ENCODE assay signal across 18 mouse cellular contexts in genomic region chr13:28660151-28660550, GRCm38 (mm10).
"Had no signal": no experiment of that assay in that cellular context is flagged by ENCODE, and none has a peak within 500 bp of the region (broad histone marks: within the 10 kb centered on the region; RNA-seq: fewer than 3 reads in every experiment).

No protein-coding gene starts in this region.

- H3K27ac ChIP-seq: limb, embryonic 10.5 days; limb, embryonic 13.5 days; liver, embryonic 12.5 days; liver, embryonic 15.5 days; lung, embryonic 15.5 days; midbrain, embryonic 12.5 days; midbrain, embryonic 15.5 days; neural tube, embryonic 13.5 days had no signal

- H3K4me2 ChIP-seq: limb, embryonic 13.5 days; liver, embryonic 12.5 days; liver, embryonic 15.5 days; lung, embryonic 15.5 days; midbrain, embryonic 12.5 days; midbrain, embryonic 15.5 days; neural tube, embryonic 13.5 days had no signal

- H3K4me1 ChIP-seq: liver, embryonic 15.5 days had no signal

- H3K9ac ChIP-seq: limb, embryonic 13.5 days; liver, embryonic 12.5 days; liver, embryonic 15.5 days; lung, embryonic 15.5 days; midbrain, embryonic 12.5 days; midbrain, embryonic 15.5 days; neural tube, embryonic 13.5 days had no signal

- ATAC-seq: liver, embryonic 12.5 days; midbrain, embryonic 15.5 days had no signal

- H3K27me3 ChIP-seq: limb, embryonic 13.5 days; liver, embryonic 12.5 days; liver, embryonic 15.5 days; lung, embryonic 15.5 days; midbrain, embryonic 12.5 days; midbrain, embryonic 15.5 days; neural tube, embryonic 13.5 days had no signal

- DNase-seq: kidney, adult 2 months; kidney, postnatal 10 days; kidney, postnatal 36 days; liver; lung, adult 18-20 months; lung, postnatal 10 days; lung, postnatal 36 days; thymus, adult 2 months; thymus, postnatal 14 days; thymus, postnatal 4 days had no signal

- H3K9me3 ChIP-seq: limb, embryonic 10.5 days; limb, embryonic 13.5 days; liver, embryonic 12.5 days; liver, embryonic 15.5 days; lung, embryonic 15.5 days; midbrain, embryonic 12.5 days; midbrain, embryonic 15.5 days; neural tube, embryonic 13.5 days had no signal

- H3K36me3 ChIP-seq: limb, embryonic 10.5 days; limb, embryonic 13.5 days; liver, embryonic 12.5 days; liver, embryonic 15.5 days; lung, embryonic 15.5 days; midbrain, embryonic 12.5 days; midbrain, embryonic 15.5 days; neural tube, embryonic 13.5 days had no signal

- H3K4me3 ChIP-seq: limb, embryonic 10.5 days; limb, embryonic 13.5 days; liver, embryonic 12.5 days; liver, embryonic 15.5 days; lung, embryonic 15.5 days; midbrain, embryonic 12.5 days; midbrain, embryonic 15.5 days; neural tube, embryonic 13.5 days had no signal
